ENCODE assay signal across 24 mouse cellular contexts in the genomic region with DNA sequence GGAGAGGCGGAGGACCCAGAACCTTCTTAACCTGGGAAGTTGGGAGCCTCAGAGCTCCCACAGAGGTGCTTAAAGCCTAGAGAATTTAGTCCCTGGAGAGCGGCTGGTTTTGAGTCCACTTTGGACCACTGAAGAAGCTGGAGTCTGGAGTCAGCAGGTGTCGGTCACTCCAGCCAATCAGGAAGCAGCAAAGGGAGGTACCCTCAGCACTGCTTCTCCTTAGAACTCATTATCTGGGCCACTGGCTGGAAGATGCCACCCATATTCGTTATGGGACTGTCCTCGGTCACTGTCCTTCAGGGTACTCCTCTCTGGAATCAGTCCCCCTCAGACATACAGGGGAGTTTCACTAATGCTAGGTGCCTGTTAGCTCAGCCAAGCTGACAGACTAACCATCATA. TPM values are rescaled to one million over a fixed set of nuclear protein-coding genes. Genes with fewer than 3 reads are reported as not detected.
"Had no signal": no experiment of that assay in that cellular context is flagged by ENCODE, and none has a peak within 500 bp of the region (broad histone marks: within the 10 kb centered on the region; RNA-seq: fewer than 3 reads in every experiment).

No protein-coding gene starts in this region.

- DNase-seq: kidney, adult 11 months; kidney, adult 8-10 months; kidney, postnatal 10 days; kidney, postnatal 36 days; layer of hippocampus, postnatal 36 days; left cerebral cortex, postnatal 4 days; lung, embryonic 14.5 days; lung, postnatal 36 days; midbrain, embryonic 14.5 days; right cerebral cortex, adult 18-20 months; right cerebral cortex, postnatal 14 days; right cerebral cortex, postnatal 4 days; thymus, adult 2 months; thymus, postnatal 25 days had no signal

- ATAC-seq: intestine, embryonic 15.5 days; lung, postnatal 0 days had no signal

- H3K27ac ChIP-seq: intestine, embryonic 15.5 days; kidney, embryonic 15.5 days; left cerebral cortex, adult 2 months; limb, embryonic 13.5 days; neural tube, embryonic 12.5 days; neural tube, embryonic 15.5 days had no signal

- H3K4me1 ChIP-seq: intestine, embryonic 15.5 days; limb, embryonic 13.5 days; neural tube, embryonic 12.5 days had no signal

- H3K9me3 ChIP-seq: intestine, embryonic 15.5 days; kidney, embryonic 15.5 days; limb, embryonic 13.5 days; neural tube, embryonic 12.5 days; neural tube, embryonic 15.5 days had no signal

- H3K4me3 ChIP-seq: intestine, embryonic 15.5 days; kidney, embryonic 15.5 days; left cerebral cortex, adult 2 months; limb, embryonic 13.5 days; neural tube, embryonic 12.5 days; neural tube, embryonic 15.5 days had no signal

- H3K27me3 ChIP-seq: intestine, embryonic 15.5 days; kidney, embryonic 15.5 days; limb, embryonic 13.5 days; neural tube, embryonic 12.5 days; neural tube, embryonic 15.5 days had no signal

- H3K9ac ChIP-seq: intestine, embryonic 15.5 days; kidney, embryonic 15.5 days; limb, embryonic 13.5 days; lung, embryonic 14.5 days; neural tube, embryonic 12.5 days; neural tube, embryonic 15.5 days had no signal

- H3K36me3 ChIP-seq: intestine, embryonic 15.5 days; kidney, embryonic 15.5 days; limb, embryonic 13.5 days; neural tube, embryonic 12.5 days; neural tube, embryonic 15.5 days had no signal

- H3K4me2 ChIP-seq: intestine, embryonic 15.5 days; kidney, embryonic 15.5 days; limb, embryonic 13.5 days; lung, embryonic 14.5 days; midbrain, embryonic 11.5 days; neural tube, embryonic 12.5 days; neural tube, embryonic 15.5 days had no signal

RNA-seq across cellular contexts. Expression of gene Gm266, which starts 30.3 kb away (rescaled TPM):
- total RNA-seq: liver, adult 2 months; megakaryocyte-erythroid progenitor cell, adult 5-6 weeks had no signal
- polyA plus RNA-seq: liver, adult 2 months had no signal
